Mouse (Mus musculus) megakaryocyte, adult 5-6 weeks (primary cell): Measurements from ENCODE around the gene Npvf. TPM values are rescaled to one million over a fixed set of nuclear protein-coding genes. Genes with fewer than 3 reads are reported as not detected.

Source experiments
- ATAC-seq: 2 replicates; pipeline ENCODE4 v1.8.0; 2016; ENCODE audit warnings: mild to moderate bottlenecking, inconsistent platforms; ENCODE audit not compliant: poor library complexity, severe bottlenecking
- total RNA-seq, 2 experiments: library from RNA; stranded (forward) in 1 of 2; stranded (reverse) in 1 of 2; fragments of 153-499, 151-499 nt in 1 of 2; fragments of 221-1000, 200-1000 nt in 1 of 2; gene quantifications; 2 replicates each; pipeline versions ENCODE4 v1.2.3 to v1.2.4; 2015 to 2017

Npvf gene
- total RNA-seq, 2 experiments from 2014 or later: not detected

DNA sequence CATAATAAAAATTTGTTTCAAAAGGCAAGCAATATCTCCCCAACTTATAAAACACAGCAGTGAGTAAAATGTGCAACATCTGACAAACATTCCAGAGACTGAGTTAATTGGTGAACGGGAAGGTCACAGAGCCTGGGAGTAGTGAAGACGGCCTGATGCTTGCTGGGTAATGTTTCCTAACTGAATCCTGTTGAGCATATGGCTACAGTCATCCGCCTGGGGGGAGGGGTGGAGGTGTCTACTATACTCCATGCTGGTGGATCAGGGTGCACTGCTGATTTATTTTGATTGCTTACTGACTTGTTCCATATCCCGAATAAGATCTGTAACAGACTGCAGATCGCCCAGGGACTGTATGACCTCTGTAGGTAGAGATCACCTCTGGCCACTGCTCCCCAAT, 12.3 kb downstream of the Npvf start:
- no peak for ATAC-seq

GRCm38 (mm10) chr6:50640377-50640776, 13.9 kb downstream of the Npvf start:
- no peak for ATAC-seq

GRCm38 (mm10) chr6:50639656-50640055, 14.6 kb downstream of the Npvf start:
- ATAC-seq: no peak

- ATAC-seq: peak; percentile 51; the same call in 1 of the 2 replicates
These were observed 28.1 kb downstream of the Npvf start for GRCm38 (mm10) chr6:50626170-50626569.

GRCm38 (mm10) chr6:50618273-50618672, 36.0 kb downstream of the Npvf start:
- ATAC-seq: peak; percentile 54; the same call in 1 of the 2 replicates

GRCm38 (mm10) chr6:50601620-50602019, 52.6 kb downstream of the Npvf start:
- peak; percentile 67 for ATAC-seq

Other genes starting within 250 kb of the Npvf start
- gene Osbpl3, start 198.2 kb downstream of the Npvf start, total RNA-seq (2015): 9.0 and 10.7 TPM in 2 replicates
- 15.5 and 17.9 TPM in 2 replicates for gene Osbpl3, start 198.2 kb downstream of the Npvf start, total RNA-seq (2017)
- gene Cycs, start 87.9 kb downstream of the Npvf start, total RNA-seq (2015): 85.5 and 98.8 TPM in 2 replicates
- gene Cycs, start 87.9 kb downstream of the Npvf start, total RNA-seq (2017): 91.9 and 104 TPM in 2 replicates
- gene 4921507P07Rik, start 57.8 kb downstream of the Npvf start, total RNA-seq (2015): 1.4 and 2.1 TPM in 2 replicates
- gene 4921507P07Rik, start 57.8 kb downstream of the Npvf start, total RNA-seq (2017): 0.33 and 0.81 TPM in 2 replicates